Mouse (Mus musculus): Measurements from ENCODE around the gene Apbb2. TPM values are rescaled to one million over a fixed set of nuclear protein-coding genes. Genes with fewer than 3 reads are reported as not detected.

The Apbb2 gene
- polyA plus RNA-seq, 1 experiment from 2014 or later = 48.9 TPM

GRCm38 (mm10) chr5:66378968-66379367, 239.6 kb downstream of the Apbb2 start:
- Histone ChIP-seq H3K36me3 (ENCODE audit: insufficient read depth, low read length) (peaks cover 3% of the 10 kb centered on the region; the same call in 1 of the 2 replicates), H3K4me2 (replicated peaks; ENCODE audit: low read depth, low read length) (no peak overlapping the region), H3K9me3 (ENCODE audit: low read length) (no peaks in the 10 kb centered on the region), H3K27me3 (replicated peaks; ENCODE audit: insufficient read depth, low read length) (no peaks in the 10 kb centered on the region), H3K27ac (ENCODE audit: low read length) (no peak overlapping the region), H3K9ac (replicated peaks; ENCODE audit: low read depth) (no peak overlapping the region), H3K4me1 (ENCODE audit: insufficient read depth, low read depth, low read length) (no peaks in the 10 kb centered on the region), H3K4me3 (ENCODE audit: low read depth, low read length) (no peak overlapping the region)
- TF ChIP-seq CTCF (IDR thresholded peaks at IDR 0.05) (no peak), EP300 (IDR thresholded peaks at IDR 0.05) (no peak)
- WGBS = 74% methylated on average over 6 of the region's 6 CpGs
- no peak for DNase-seq (ENCODE audit: low spot score)
- no peak for ATAC-seq

- Histone ChIP-seq H3K4me3 (ENCODE audit: low read depth, low read length) (no peak overlapping the region), H3K4me2 (replicated peaks; ENCODE audit: low read depth, low read length) (no peak overlapping the region), H3K9ac (replicated peaks; ENCODE audit: low read depth) (no peak overlapping the region), H3K9me3 (ENCODE audit: low read length) (no peaks in the 10 kb centered on the region), H3K27ac (ENCODE audit: low read length) (no peak overlapping the region), H3K4me1 (ENCODE audit: insufficient read depth, low read depth, low read length) (no peaks in the 10 kb centered on the region), H3K36me3 (ENCODE audit: insufficient read depth, low read length) (peaks cover 3% of the 10 kb centered on the region; the same call in 1 of the 2 replicates), H3K27me3 (replicated peaks; ENCODE audit: insufficient read depth, low read length) (no peaks in the 10 kb centered on the region)
- DNase-seq (ENCODE audit: low spot score) (no peak), ATAC-seq (no peak)
- no peak for TF ChIP-seq EP300 (IDR thresholded peaks at IDR 0.05)
- TF ChIP-seq CTCF (IDR thresholded peaks at IDR 0.05) = no peak
- 67% methylated on average over 14 of the region's 14 CpGs for WGBS
Observed at GRCm38 (mm10) chr5:66376589-66377270, 241.9 kb downstream of the Apbb2 start.

GRCm38 (mm10) chr5:66374413-66374812, 244.2 kb downstream of the Apbb2 start:
- no peak for TF ChIP-seq EP300 (IDR thresholded peaks at IDR 0.05)
- no peak for TF ChIP-seq CTCF (IDR thresholded peaks at IDR 0.05)
- ATAC-seq (no peak), DNase-seq (ENCODE audit: low spot score) (no peak)
- H3K36me3 ChIP-seq (ENCODE audit: insufficient read depth, low read length) = peaks cover 3% of the 10 kb centered on the region; the same call in 1 of the 2 replicates
- no peaks in the 10 kb centered on the region for H3K9me3 ChIP-seq (ENCODE audit: low read length)
- no peak overlapping the region for H3K4me2 ChIP-seq (replicated peaks; ENCODE audit: low read depth, low read length)
- no peak overlapping the region for H3K4me3 ChIP-seq (ENCODE audit: low read depth, low read length)
- H3K9ac ChIP-seq (replicated peaks; ENCODE audit: low read depth) = no peak overlapping the region
- 90% methylated on average over 4 of the region's 4 CpGs for WGBS
- H3K27me3 ChIP-seq (replicated peaks; ENCODE audit: insufficient read depth, low read length) = no peaks in the 10 kb centered on the region
- H3K27ac ChIP-seq (ENCODE audit: low read length) = no peak overlapping the region
- H3K4me1 ChIP-seq (ENCODE audit: insufficient read depth, low read depth, low read length) = no peaks in the 10 kb centered on the region

GRCm38 (mm10) chr5:66373515-66374164, 244.9 kb downstream of the Apbb2 start:
- no peak overlapping the region for H3K27ac ChIP-seq (ENCODE audit: low read length)
- H3K4me2 ChIP-seq (replicated peaks; ENCODE audit: low read depth, low read length) = no peak overlapping the region
- ATAC-seq (no peak), DNase-seq (ENCODE audit: low spot score) (no peak)
- WGBS = 83% methylated on average over 13 of the region's 13 CpGs
- H3K36me3 ChIP-seq (ENCODE audit: insufficient read depth, low read length) = peaks cover 3% of the 10 kb centered on the region; the same call in 1 of the 2 replicates
- no peaks in the 10 kb centered on the region for H3K9me3 ChIP-seq (ENCODE audit: low read length)
- H3K9ac ChIP-seq (replicated peaks; ENCODE audit: low read depth) = no peak overlapping the region
- H3K27me3 ChIP-seq (replicated peaks; ENCODE audit: insufficient read depth, low read length) = no peaks in the 10 kb centered on the region
- TF ChIP-seq EP300 (IDR thresholded peaks at IDR 0.05) = no peak
- TF ChIP-seq CTCF (IDR thresholded peaks at IDR 0.05) = no peak
- no peaks in the 10 kb centered on the region for H3K4me1 ChIP-seq (ENCODE audit: insufficient read depth, low read depth, low read length)
- no peak overlapping the region for H3K4me3 ChIP-seq (ENCODE audit: low read depth, low read length)

- Histone ChIP-seq H3K27ac (ENCODE audit: low read length) (no peak overlapping the region), H3K4me1 (ENCODE audit: insufficient read depth, low read depth, low read length) (no peaks in the 10 kb centered on the region), H3K36me3 (ENCODE audit: insufficient read depth, low read length) (no peaks in the 10 kb centered on the region), H3K27me3 (replicated peaks; ENCODE audit: insufficient read depth, low read length) (no peaks in the 10 kb centered on the region), H3K9me3 (ENCODE audit: low read length) (no peaks in the 10 kb centered on the region), H3K4me3 (ENCODE audit: low read depth, low read length) (no peak overlapping the region), H3K9ac (replicated peaks; ENCODE audit: low read depth) (no peak overlapping the region), H3K4me2 (replicated peaks; ENCODE audit: low read depth, low read length) (no peak overlapping the region)
- no peak for ATAC-seq
- DNase-seq (ENCODE audit: low spot score) = no peak
- TF ChIP-seq CTCF (IDR thresholded peaks at IDR 0.05) (no peak), EP300 (IDR thresholded peaks at IDR 0.05) (no peak)
Observed at GRCm38 (mm10) chr5:66371131-66371530, 247.5 kb downstream of the Apbb2 start.

- Histone ChIP-seq H3K9ac (replicated peaks; ENCODE audit: low read depth) (no peak overlapping the region), H3K9me3 (ENCODE audit: low read length) (no peaks in the 10 kb centered on the region), H3K36me3 (ENCODE audit: insufficient read depth, low read length) (peaks cover 5% of the 10 kb centered on the region; the same call in 1 of the 2 replicates), H3K4me1 (ENCODE audit: insufficient read depth, low read depth, low read length) (no peaks in the 10 kb centered on the region), H3K4me2 (replicated peaks; ENCODE audit: low read depth, low read length) (no peak overlapping the region), H3K4me3 (ENCODE audit: low read depth, low read length) (no peak overlapping the region), H3K27ac (ENCODE audit: low read length) (no peak overlapping the region), H3K27me3 (replicated peaks; ENCODE audit: insufficient read depth, low read length) (no peaks in the 10 kb centered on the region)
- ATAC-seq (no peak), DNase-seq (ENCODE audit: low spot score) (peak; percentile 74)
- 43% methylated on average over 7 of the region's 7 CpGs for WGBS
- no peak for TF ChIP-seq EP300 (IDR thresholded peaks at IDR 0.05)
- peak; percentile 95 for TF ChIP-seq CTCF (IDR thresholded peaks at IDR 0.05)
Observed at GRCm38 (mm10) chr5:66368966-66369365, 249.6 kb downstream of the Apbb2 start.

Data from lung, postnatal 0 days (tissue).